Mouse (Mus musculus) small intestine, adult 2 months (tissue): ENCODE data around the gene Rad21l.

Experiments
- CTCF ChIP-seq: fragments of 200-500 bp; IDR thresholded peaks from 2 replicates; pipeline ENCODE4 v1.5.1; 2012; ENCODE audit warnings: low read depth, mild to moderate bottlenecking, control low read depth, inconsistent platforms, low read length, moderate library complexity, mixed read lengths; ENCODE audit not compliant: insufficient replicate concordance, insufficient read length; ENCODE audit errors: extremely low read depth
- POLR2A ChIP-seq: fragments of 200-500 bp; IDR thresholded peaks from 2 replicates; pipeline ENCODE4 v1.6.1; 2012; ENCODE audit warnings: low read depth, mild to moderate bottlenecking, control low read depth, inconsistent platforms, low read length, moderate library complexity

DNA sequence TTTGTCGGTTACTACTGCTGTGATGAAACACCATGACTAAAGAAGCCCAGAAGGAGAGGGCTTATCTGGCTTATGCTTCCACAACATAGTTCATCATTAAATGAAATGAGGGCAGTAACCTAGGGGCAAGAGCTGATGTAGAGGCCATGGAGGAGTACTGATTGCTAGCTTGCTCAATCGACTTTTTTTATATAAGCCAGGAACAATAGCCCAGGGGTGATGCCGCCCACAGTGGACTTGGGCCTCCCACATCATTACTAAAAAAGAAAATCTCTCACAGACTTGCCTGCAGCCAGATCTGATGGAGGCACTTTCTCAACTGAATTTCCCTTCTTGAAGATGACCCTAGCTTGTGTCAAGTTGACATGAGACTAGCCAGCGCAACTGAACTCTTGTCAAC is 14.6 kb upstream of the Rad21l start:
- TF ChIP-seq CTCF (no peak), POLR2A (no peak)
